Mouse (Mus musculus) G1E (cell line): Measurements from ENCODE around the gene 4930407I10Rik. TPM values are rescaled to one million over a fixed set of nuclear protein-coding genes. Genes with fewer than 3 reads are reported as not detected.

ENCODE experiments used
- ATAC-seq: 2 replicates; pipeline ENCODE4 v1.8.0; 2016; ENCODE audit warnings: mild to moderate bottlenecking; ENCODE audit not compliant: insufficient number of reproducible peaks, poor library complexity, low FRiP score, severe bottlenecking; ENCODE audit errors: extremely low read depth
- DNase-seq: peaks from one replicate; pipeline ENCODE4 v3.0.0; 2012; ENCODE audit warnings: low spot score
- H3K27me3 ChIP-seq: 2 replicates; pipeline ENCODE4 v1.6.1; 2012; ENCODE audit warnings: mild to moderate bottlenecking, low read length, inconsistent platforms; ENCODE audit not compliant: insufficient read depth
- H3K36me3 ChIP-seq: replicated peaks from 2 replicates; pipeline ENCODE3; 2012; ENCODE audit warnings: mild to moderate bottlenecking, inconsistent platforms
- H3K4me1 ChIP-seq: 2 replicates; pipeline ENCODE4 v1.6.1; 2012; ENCODE audit warnings: low read depth, low read length, inconsistent platforms, mixed read lengths; ENCODE audit not compliant: insufficient read depth
- H3K4me3 ChIP-seq: 2 replicates; pipeline ENCODE4 v1.5.1; 2012; ENCODE audit warnings: low read depth, mild to moderate bottlenecking, inconsistent platforms, low read length, moderate library complexity, mixed read lengths
- H3K9me3 ChIP-seq: replicated peaks from 2 replicates; pipeline ENCODE4 v1.6.1; 2012; ENCODE audit warnings: inconsistent platforms
- CTCF ChIP-seq: IDR thresholded peaks from 2 replicates; pipeline ENCODE4 v1.5.1; 2012; ENCODE audit warnings: low read depth, low read length, inconsistent platforms, mixed read lengths
- GATA1 ChIP-seq: IDR thresholded peaks from 2 replicates; pipeline ENCODE4 v1.6.1; 2012; ENCODE audit warnings: borderline replicate concordance, low read length, inconsistent platforms, mixed read lengths
- GATA2 ChIP-seq: IDR thresholded peaks from 2 replicates; pipeline ENCODE4 v1.6.1; 2012; ENCODE audit warnings: low read depth, low read length, inconsistent platforms, borderline replicate concordance
- POLR2AphosphoS5 ChIP-seq: IDR thresholded peaks from 2 replicates; pipeline ENCODE4 v1.6.1; 2012; ENCODE audit warnings: low read depth, low read length, inconsistent platforms; ENCODE audit not compliant: insufficient replicate concordance
- TAL1 ChIP-seq: conservative IDR thresholded peaks from 2 replicates; pipeline ENCODE4 v1.6.1; 2012; ENCODE audit warnings: low read depth, low read length, inconsistent platforms, mixed read lengths
- polyA plus RNA-seq: library from polyadenylated mRNA; stranded (reverse); fragments of >175 nt; gene quantifications from 2 replicates; pipeline ENCODE4 v1.2.3, GENCODE M21; 2012
- total RNA-seq, 2 experiments: library from RNA; stranded (forward) in 1 of 2; stranded (reverse) in 1 of 2; fragments of 200-1000 nt in 1 of 2; fragments of >200 nt in 1 of 2; fragmentation: Nextera tagmentation in 1 of 2; gene quantifications; 2 replicates each; pipeline ENCODE4 v1.2.3; 2014 to 2017

Gene 4930407I10Rik
- total and polyA plus RNA-seq, 3 experiments, result 0.16 TPM; not detected in 2

DNA sequence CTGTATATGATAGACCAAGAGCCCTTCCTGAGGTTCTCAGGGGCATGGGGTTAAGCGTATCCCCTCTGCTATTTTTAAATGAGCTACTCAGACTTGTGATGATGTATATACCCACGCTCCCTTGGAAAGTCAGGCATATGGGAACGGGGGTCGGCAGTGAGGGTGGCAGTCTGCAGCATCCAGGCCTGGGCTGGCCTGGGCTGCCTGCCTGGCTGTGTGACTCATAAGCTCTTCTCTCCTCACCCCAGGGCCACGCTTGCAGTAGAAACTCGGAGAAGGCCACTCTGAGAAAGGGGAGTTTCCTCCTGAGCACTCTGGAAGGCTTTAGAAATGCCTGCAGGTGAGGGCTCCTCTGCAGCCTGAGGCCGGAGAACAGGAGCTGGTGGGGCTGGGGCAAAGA, 32.1 kb downstream of the 4930407I10Rik start:
- Histone ChIP-seq H3K27me3 (peaks cover 43% of the 10 kb centered on the region), H3K9me3 (no peaks in the 10 kb centered on the region), H3K4me1 (no peaks in the 10 kb centered on the region), H3K36me3 (no peaks in the 10 kb centered on the region), H3K4me3 (no peak overlapping the region)
- ATAC-seq (no peak), DNase-seq (no peak)
- TF ChIP-seq CTCF (no peak), TAL1 (no peak), GATA2 (no peak), POLR2AphosphoS5 (no peak), GATA1 (no peak)

DNA sequence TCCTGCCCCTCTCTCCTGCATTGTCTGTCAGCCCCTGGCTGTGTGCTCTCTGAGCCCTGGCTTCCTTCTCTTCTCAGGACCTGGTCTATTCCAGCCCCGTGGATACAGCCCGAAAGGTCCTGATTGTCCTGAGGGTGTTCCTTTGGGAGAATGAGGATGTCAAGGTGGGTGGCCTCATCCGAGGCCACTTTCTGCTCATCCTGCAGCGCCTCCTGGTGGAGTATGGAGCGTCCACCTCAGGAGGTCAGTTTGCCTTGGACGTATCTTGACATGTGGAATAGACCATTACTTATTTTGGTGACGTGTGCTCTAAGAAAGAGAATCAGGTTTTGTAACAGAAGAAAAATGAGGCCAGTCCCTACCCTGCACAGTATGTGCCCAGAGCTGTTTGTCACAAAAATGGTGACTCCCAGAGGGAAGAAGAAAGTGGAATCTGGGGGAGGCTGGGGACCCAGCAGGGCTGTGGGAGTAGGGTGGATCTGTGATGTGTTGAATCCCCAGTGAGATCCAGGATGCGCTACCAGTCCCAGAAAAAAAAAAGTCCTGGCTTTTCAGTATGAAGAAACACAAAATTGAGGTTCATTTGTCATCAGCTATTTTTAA, 48.1 kb downstream of the 4930407I10Rik start:
- peak; percentile 14 for DNase-seq
- Histone ChIP-seq H3K4me1 (no peaks in the 10 kb centered on the region; the same call in 1 of the 2 replicates), H3K36me3 (no peaks in the 10 kb centered on the region), H3K9me3 (no peaks in the 10 kb centered on the region), H3K4me3 (no peak overlapping the region), H3K27me3 (peaks cover 56% of the 10 kb centered on the region)
- peak; percentile 52 for TF ChIP-seq CTCF
- TF ChIP-seq GATA2, result no peak
- no peak for ATAC-seq

Other genes with a start within 250 kb of the 4930407I10Rik start
- 30.4 and 32.3 TPM in 2 replicates for gene Tob2, start 200.4 kb upstream of the 4930407I10Rik start, total RNA-seq (2014; fragmentation: Nextera tagmentation)
- gene Tob2, start 200.4 kb upstream of the 4930407I10Rik start, total RNA-seq (2017), result 8.5 and 9.9 TPM in 2 replicates
- gene Tob2, start 200.4 kb upstream of the 4930407I10Rik start, polyA plus RNA-seq, result 35.4 and 37.5 TPM in 2 replicates
- 79.6 and 81.9 TPM in 2 replicates for gene Phf5a, start 187.2 kb upstream of the 4930407I10Rik start, total RNA-seq (2014; fragmentation: Nextera tagmentation)
- 99.2 and 121 TPM in 2 replicates for gene Phf5a, start 187.2 kb upstream of the 4930407I10Rik start, total RNA-seq (2017)
- gene Phf5a, start 187.2 kb upstream of the 4930407I10Rik start, polyA plus RNA-seq, result 8.0 and 10.3 TPM in 2 replicates
- 152 and 177 TPM in 2 replicates for gene Aco2, start 186.8 kb upstream of the 4930407I10Rik start, total RNA-seq (2014; fragmentation: Nextera tagmentation)
- 124 and 140 TPM in 2 replicates for gene Aco2, start 186.8 kb upstream of the 4930407I10Rik start, total RNA-seq (2017)
- 142 TPM in 2 replicates for gene Aco2, start 186.8 kb upstream of the 4930407I10Rik start, polyA plus RNA-seq
- 6.8 and 8.4 TPM in 2 replicates for gene Polr3h, start 132.9 kb upstream of the 4930407I10Rik start, total RNA-seq (2014; fragmentation: Nextera tagmentation)
- 25.0 and 26.7 TPM in 2 replicates for gene Polr3h, start 132.9 kb upstream of the 4930407I10Rik start, total RNA-seq (2017)
- gene Polr3h, start 132.9 kb upstream of the 4930407I10Rik start, polyA plus RNA-seq, result 36.8 and 62.8 TPM in 2 replicates
- gene Csdc2, start 122.4 kb upstream of the 4930407I10Rik start, total RNA-seq (2014; fragmentation: Nextera tagmentation), result not detected in 2 replicates
- gene Csdc2, start 122.4 kb upstream of the 4930407I10Rik start, total RNA-seq (2017), result 0.17 TPM in 1 of 2 replicates, not detected in the other
- not detected in 2 replicates for gene Csdc2, start 122.4 kb upstream of the 4930407I10Rik start, polyA plus RNA-seq
- 51.6 and 57.8 TPM in 2 replicates for gene Pmm1, start 98.2 kb upstream of the 4930407I10Rik start, total RNA-seq (2014; fragmentation: Nextera tagmentation)
- gene Pmm1, start 98.2 kb upstream of the 4930407I10Rik start, total RNA-seq (2017), result 35.9 and 42.9 TPM in 2 replicates
- gene Pmm1, start 98.2 kb upstream of the 4930407I10Rik start, polyA plus RNA-seq, result 157 and 161 TPM in 2 replicates
- not detected in 2 replicates for gene 1700029P11Rik, start 78.6 kb upstream of the 4930407I10Rik start, total RNA-seq (2014; fragmentation: Nextera tagmentation)
- gene 1700029P11Rik, start 78.6 kb upstream of the 4930407I10Rik start, total RNA-seq (2017), result not detected in 2 replicates
- not detected in 2 replicates for gene 1700029P11Rik, start 78.6 kb upstream of the 4930407I10Rik start, polyA plus RNA-seq
- gene Xrcc6, start 71.3 kb upstream of the 4930407I10Rik start, total RNA-seq (2014; fragmentation: Nextera tagmentation), result 49.8 and 50.1 TPM in 2 replicates
- 114 and 154 TPM in 2 replicates for gene Xrcc6, start 71.3 kb upstream of the 4930407I10Rik start, total RNA-seq (2017)
- 10.1 and 12.4 TPM in 2 replicates for gene Xrcc6, start 71.3 kb upstream of the 4930407I10Rik start, polyA plus RNA-seq
- gene Desi1, start 25.3 kb upstream of the 4930407I10Rik start, total RNA-seq (2014; fragmentation: Nextera tagmentation), result 38.2 and 57.9 TPM in 2 replicates
- gene Desi1, start 25.3 kb upstream of the 4930407I10Rik start, total RNA-seq (2017), result 5.4 and 6.1 TPM in 2 replicates
- 45.4 and 60.0 TPM in 2 replicates for gene Desi1, start 25.3 kb upstream of the 4930407I10Rik start, polyA plus RNA-seq
- gene Snu13, start 11.6 kb upstream of the 4930407I10Rik start, total RNA-seq (2014; fragmentation: Nextera tagmentation), result 181 TPM in 2 replicates
- 269 and 279 TPM in 2 replicates for gene Snu13, start 11.6 kb upstream of the 4930407I10Rik start, total RNA-seq (2017)
- gene Snu13, start 11.6 kb upstream of the 4930407I10Rik start, polyA plus RNA-seq, result 80.5 and 283 TPM in 2 replicates
- gene Mei1, start 10.8 kb downstream of the 4930407I10Rik start, total RNA-seq (2014; fragmentation: Nextera tagmentation), result not detected in 2 replicates
- 0.05 TPM in 1 of 2 replicates, not detected in the other for gene Mei1, start 10.8 kb downstream of the 4930407I10Rik start, total RNA-seq (2017)
- gene Mei1, start 10.8 kb downstream of the 4930407I10Rik start, polyA plus RNA-seq, result not detected in 2 replicates
- gene Ccdc134, start 68.8 kb downstream of the 4930407I10Rik start, total RNA-seq (2014; fragmentation: Nextera tagmentation), result 9.0 and 16.7 TPM in 2 replicates
- 29.7 and 31.7 TPM in 2 replicates for gene Ccdc134, start 68.8 kb downstream of the 4930407I10Rik start, total RNA-seq (2017)
- gene Ccdc134, start 68.8 kb downstream of the 4930407I10Rik start, polyA plus RNA-seq, result 5.5 and 13.9 TPM in 2 replicates
- gene Srebf2, start 88.0 kb downstream of the 4930407I10Rik start, total RNA-seq (2014; fragmentation: Nextera tagmentation), result 97.6 and 164 TPM in 2 replicates
- gene Srebf2, start 88.0 kb downstream of the 4930407I10Rik start, total RNA-seq (2017), result 42.5 and 48.5 TPM in 2 replicates
- 440 and 648 TPM in 2 replicates for gene Srebf2, start 88.0 kb downstream of the 4930407I10Rik start, polyA plus RNA-seq
- not detected in 2 replicates for gene Shisa8, start 153.7 kb downstream of the 4930407I10Rik start, total RNA-seq (2014; fragmentation: Nextera tagmentation)
- 0.05 TPM in 1 of 2 replicates, not detected in the other for gene Shisa8, start 153.7 kb downstream of the 4930407I10Rik start, total RNA-seq (2017)
- gene Shisa8, start 153.7 kb downstream of the 4930407I10Rik start, polyA plus RNA-seq, result not detected in 2 replicates
- gene Tnfrsf13c, start 165.2 kb downstream of the 4930407I10Rik start, total RNA-seq (2014; fragmentation: Nextera tagmentation), result 1.6 and 2.4 TPM in 2 replicates
- gene Tnfrsf13c, start 165.2 kb downstream of the 4930407I10Rik start, total RNA-seq (2017), result 0.71 and 1.2 TPM in 2 replicates
- 0.18 and 0.65 TPM in 2 replicates for gene Tnfrsf13c, start 165.2 kb downstream of the 4930407I10Rik start, polyA plus RNA-seq
- gene Cenpm, start 185.6 kb downstream of the 4930407I10Rik start, total RNA-seq (2014; fragmentation: Nextera tagmentation), result 70.7 and 84.1 TPM in 2 replicates
- 13.7 and 15.7 TPM in 2 replicates for gene Cenpm, start 185.6 kb downstream of the 4930407I10Rik start, total RNA-seq (2017)
- gene Cenpm, start 185.6 kb downstream of the 4930407I10Rik start, polyA plus RNA-seq, result 103 and 105 TPM in 2 replicates
- gene 1500009C09Rik, start 193.2 kb downstream of the 4930407I10Rik start, total RNA-seq (2014; fragmentation: Nextera tagmentation), result not detected in 2 replicates
- not detected in 2 replicates for gene 1500009C09Rik, start 193.2 kb downstream of the 4930407I10Rik start, total RNA-seq (2017)
- not detected in 2 replicates for gene 1500009C09Rik, start 193.2 kb downstream of the 4930407I10Rik start, polyA plus RNA-seq
- gene Sept3, start 215.7 kb downstream of the 4930407I10Rik start, total RNA-seq (2014; fragmentation: Nextera tagmentation), result not detected in 2 replicates
- 0.05 and 0.12 TPM in 2 replicates for gene Sept3, start 215.7 kb downstream of the 4930407I10Rik start, total RNA-seq (2017)
- gene Sept3, start 215.7 kb downstream of the 4930407I10Rik start, polyA plus RNA-seq, result not detected in 2 replicates
- not detected in 2 replicates for gene Wbp2nl, start 239.8 kb downstream of the 4930407I10Rik start, total RNA-seq (2014; fragmentation: Nextera tagmentation)
- gene Wbp2nl, start 239.8 kb downstream of the 4930407I10Rik start, total RNA-seq (2017), result 0.11 TPM in 1 of 2 replicates, not detected in the other
- gene Wbp2nl, start 239.8 kb downstream of the 4930407I10Rik start, polyA plus RNA-seq, result not detected in 2 replicates